Mouse (Mus musculus) liver, adult 2 months (tissue): ENCODE results near the gene Ap3b2.

Experiments
- CTCF ChIP-seq: fragments of 200-500 bp; IDR thresholded peaks from 2 replicates; pipeline ENCODE4 v1.5.1; 2011; ENCODE audit warnings: low read depth, low read length, control low read depth
- POLR2A ChIP-seq: fragments of 200-500 bp; IDR thresholded peaks from 2 replicates; pipeline ENCODE4 v1.6.1; 2011; ENCODE audit warnings: low read length, control low read depth; ENCODE audit not compliant: insufficient read depth; ENCODE audit errors: extremely low read depth

DNA sequence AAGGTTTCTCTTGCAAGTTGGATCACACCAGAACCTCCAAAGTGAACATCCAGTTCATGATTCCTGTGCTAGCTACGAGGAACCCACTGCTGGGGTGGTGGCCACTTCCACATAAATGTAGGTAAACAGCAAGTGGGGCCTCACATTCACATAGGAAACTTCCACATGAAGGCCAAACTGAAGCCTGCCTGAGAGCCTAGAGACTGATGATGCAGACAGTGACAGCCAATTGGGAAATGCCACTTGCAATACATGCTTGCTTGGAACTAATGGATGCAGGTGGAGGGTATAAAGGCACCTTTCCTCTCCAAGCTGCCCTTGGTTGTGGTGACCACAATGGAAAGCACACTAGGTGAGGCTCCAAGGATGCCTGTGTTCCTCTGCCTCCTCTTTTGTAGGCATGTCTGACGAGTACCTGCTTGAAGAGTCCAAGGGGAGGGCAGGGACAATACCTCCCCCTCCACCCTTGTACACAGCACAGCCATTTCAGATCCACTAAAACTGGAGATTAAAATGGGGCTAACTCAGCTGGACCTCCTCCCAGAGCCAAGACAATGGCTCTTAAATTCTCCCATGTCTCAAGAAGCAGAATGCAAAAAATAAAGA lies 44.4 kb upstream of the Ap3b2 start:
- TF ChIP-seq CTCF, result no peak
- TF ChIP-seq POLR2A, result no peak
